Mouse (Mus musculus) neural tube, embryonic 10.5 days (tissue): Measurements from ENCODE around the gene Tprgl.
A peak's percentile ranks its signal among the peaks of the same experiment; 100 is the strongest.

Experiments used
- DNase-seq: peaks from one replicate; pipeline ENCODE4 v3.0.0-alpha.2; 2017; ENCODE audit warnings: low spot score; ENCODE audit errors: extremely low spot score

Gene Tprgl

DNA sequence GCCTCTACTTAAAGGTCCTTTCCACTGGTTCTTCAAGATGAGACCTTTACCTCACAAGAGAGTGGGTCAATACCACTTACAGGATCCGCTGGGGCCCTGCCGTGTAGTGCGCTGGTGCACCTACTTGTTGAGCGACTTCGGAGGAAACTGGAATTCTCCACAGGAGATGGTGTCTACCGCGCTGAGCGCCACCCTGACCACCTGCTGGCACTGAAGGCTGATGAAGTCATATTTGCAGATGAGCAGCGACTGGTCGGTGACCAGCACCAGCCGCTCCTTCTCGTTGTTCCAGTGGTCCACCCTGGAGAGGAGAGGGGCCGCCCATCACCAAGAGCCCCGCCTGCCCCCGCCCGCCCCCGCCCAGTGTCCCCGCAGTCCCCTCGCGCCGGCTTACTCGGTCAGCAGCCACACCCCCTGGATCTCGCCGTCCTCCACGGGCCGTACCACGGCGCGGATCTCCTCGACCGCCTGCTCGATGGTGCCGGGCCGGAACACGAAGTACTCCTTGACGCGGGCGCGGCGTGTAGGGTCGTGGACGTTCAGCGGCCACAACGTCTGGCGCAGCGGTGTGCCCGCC is 417 bp downstream of the Tprgl start:
- DNase-seq, result no peak

DNA sequence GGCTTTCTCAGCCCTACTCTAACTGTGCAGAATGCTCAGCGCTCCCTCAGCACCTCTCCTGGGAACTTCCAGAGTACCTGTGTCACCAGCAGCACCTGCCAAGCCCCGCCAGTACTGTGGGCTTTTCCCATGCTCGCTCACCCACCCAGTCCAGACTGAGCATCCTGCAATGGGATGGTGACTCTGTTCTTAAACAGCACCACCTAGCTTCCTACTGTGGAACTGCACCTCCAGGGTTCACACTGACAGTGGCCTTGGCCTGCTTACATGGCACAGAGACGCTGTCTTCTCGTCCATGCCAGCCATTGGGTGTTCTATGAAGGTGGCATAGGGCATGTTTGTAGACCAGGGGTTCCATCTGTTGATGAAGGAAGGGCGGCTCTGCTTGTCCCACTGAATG is 1.5 kb downstream of the Tprgl start:
- DNase-seq, result peak; percentile 90

DNA sequence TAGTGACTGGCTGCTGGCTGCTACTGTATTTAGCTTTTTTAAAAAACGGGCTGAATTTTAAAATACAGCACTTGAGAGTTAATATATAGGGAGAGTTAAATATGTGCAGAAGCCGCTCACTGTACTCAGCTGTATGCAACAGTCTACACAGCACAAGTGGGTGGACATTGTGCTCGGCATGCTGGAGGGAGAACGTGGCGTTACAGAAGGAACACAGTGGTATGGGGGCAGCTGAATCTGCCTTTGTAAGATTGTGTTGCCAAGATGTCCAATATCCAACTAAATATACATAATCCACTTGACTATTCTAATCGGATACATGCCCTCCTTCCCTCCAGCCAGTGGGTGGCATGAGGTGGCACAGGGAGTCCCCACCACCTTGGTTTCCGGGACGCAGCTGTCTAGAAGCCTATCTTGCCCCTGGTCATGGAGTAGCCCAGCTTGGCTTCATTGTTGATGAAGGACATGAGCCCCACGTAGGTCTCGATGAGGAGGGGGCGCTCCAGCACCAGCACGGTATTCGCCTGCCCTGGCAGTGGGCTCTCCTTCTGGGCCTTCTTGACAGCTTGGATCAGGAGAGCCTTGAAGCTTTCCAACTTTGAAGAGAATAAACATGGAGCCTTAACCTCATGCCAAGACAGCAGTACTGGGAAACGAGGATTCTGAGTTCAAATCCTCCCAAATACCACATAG is 2.4 kb downstream of the Tprgl start:
- no peak for DNase-seq

DNA sequence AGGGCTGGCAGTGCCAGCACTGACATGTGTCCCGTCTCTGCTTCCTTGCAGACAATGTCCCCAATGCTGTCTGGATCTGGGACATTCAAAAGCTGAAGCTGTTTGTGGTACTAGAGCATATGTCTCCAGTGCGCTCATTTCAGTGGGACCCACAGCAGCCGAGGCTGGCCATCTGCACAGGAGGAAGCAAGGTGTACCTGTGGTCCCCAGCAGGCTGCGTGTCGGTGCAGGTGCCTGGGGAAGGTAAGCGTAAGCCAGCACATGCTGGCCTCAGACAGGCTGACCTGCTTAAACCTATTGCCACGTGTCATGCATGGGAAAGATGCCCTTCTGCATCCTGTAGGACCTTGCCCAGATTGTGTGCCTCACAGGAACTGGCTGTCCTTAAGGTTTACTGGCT is 4.4 kb downstream of the Tprgl start:
- no peak for DNase-seq

DNA sequence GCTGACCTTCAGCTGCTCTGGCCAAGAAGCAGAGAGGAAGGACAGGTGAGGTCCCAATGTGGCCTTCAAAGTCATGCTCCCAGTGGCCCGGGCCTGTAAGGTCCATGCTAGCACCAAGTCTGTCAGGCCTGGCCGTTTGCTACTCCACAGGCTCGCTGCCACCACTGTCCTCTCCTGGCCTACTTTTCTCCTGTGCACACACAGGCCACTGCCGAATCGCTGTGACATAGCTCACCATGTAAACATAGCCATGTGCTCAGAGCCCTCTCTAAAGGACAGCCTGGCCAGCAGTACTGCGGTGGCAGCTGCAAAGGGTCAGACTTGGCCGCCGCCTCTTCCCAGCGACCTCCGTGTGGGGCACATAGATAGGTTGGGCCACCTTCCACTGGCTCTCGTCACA is 6.4 kb downstream of the Tprgl start:
- DNase-seq, result no peak

DNA sequence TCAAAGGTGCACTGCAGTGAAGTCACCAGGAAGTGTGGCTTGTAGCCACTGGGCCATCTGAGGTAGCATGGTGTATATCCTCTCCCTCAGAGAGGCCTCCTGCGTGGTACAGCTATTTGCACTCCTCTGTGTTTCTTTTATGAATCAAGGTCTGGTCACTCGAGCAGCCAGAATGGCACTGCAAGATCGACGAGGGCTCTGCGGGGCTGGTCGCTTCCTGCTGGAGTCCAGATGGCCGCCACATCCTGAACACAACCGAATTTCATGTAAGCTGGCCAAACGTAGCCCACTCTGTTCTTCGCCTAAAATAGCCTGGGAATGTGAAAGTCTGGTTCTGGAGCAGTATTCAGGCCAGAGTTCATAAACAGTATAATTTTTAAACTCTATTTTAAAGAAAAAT is 14.1 kb downstream of the Tprgl start:
- no peak for DNase-seq

DNA sequence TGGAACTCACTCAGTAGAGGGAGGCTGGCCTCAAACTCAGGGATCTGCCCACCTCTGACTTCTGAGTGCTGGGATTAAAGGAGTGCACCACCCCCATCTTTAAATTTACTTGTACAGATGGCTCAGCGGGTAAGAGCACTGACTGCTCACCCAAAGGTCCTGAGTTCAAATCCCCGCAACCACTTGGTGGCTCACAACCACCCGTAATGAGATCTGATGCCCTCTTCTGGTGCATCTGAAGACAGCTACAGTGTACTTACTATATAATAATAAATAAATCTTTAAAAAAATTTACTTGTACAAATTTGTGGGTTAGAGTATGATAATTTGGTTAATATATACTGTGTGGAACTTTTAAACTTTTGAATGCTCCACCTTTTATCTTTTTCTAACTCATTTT is 15.8 kb downstream of the Tprgl start:
- DNase-seq, result no peak

DNA sequence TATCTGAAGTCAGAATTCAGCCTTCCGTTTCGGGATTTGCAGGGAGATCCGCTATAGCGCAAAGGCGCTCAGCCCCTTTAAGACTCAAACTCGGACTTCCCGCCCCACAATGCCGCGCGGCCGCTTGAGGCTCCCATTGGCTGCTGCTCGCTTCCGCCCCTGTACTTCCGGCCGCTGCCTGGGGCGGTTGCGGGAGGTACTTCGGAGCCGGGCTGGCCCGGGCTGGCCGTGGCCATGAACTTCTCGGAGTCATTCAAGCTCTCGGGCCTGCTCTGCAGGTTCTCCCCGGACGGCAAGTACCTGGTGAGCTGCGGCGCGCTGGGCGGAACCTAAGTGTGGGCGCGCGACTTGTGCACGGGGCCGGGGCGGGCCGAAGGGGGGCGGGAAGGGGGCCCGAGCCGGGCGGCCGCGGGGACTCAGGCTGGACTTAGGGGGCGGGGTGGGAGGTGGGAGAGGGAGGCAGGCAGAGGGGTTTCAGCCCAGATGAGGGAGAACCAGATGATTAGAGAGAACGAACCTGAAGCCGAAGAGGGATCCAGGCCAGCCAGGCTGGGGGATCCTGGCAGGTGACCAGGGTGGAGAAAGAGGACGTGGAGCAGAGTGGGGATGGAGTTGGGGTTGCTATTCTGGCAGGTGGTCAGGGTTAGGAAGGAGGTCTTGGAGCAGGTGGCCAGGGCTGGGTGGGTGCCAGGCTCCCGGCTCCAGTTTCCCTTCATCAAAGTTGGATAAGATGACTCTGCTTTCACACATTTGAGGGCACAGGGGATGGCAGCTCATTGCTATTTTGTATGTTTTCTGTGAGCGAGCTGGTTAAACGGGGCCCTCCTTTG is 18.0 kb downstream of the Tprgl start, which contains the start of gene Wrap73:
Gene Wrap73, plus strand, starts transcription at position 162 of the 830 bp plus-strand sequence.
- DNase-seq, result peak; percentile 90

DNA sequence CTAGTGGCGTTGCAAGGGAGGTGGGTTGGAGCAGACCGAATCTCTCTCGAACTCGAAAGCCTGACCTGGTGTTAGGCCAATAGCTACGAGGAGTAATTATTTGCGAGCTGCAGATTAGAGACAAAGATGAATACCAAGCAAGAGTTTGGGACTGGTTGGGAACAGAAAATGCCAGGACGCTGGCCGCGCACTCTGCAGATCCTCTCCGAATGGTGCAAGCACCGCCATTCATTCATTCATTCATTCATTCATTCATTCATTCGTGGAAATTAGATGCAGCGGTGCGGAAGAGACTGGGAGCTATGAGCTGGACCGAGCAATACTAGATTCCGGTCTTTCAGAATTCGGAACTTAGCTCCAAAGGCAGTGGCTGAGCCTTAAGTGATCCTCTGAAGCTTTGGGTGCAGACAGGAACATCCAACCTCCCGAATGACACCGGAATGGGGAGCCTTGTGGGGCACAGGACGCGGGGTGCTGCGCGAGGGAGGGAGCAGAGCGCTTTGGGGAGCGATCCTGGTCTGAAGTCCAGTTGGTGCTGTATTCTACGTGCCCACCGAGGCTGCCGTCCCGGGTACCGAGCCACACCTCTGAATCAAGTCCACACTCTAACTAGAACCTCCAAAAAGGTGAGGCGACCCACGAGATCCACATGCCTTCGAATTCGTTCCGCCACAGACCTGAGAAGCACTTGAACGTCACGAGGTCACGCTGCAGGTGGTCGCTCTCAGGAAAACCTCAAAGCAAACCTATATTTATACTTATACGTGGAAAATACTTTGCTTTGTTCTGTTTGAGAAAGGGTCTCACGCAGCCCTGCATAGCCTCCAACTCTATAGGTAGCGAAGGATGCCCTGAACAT is 19.2 kb downstream of the Tprgl start:
- peak; percentile 49 for DNase-seq

DNA sequence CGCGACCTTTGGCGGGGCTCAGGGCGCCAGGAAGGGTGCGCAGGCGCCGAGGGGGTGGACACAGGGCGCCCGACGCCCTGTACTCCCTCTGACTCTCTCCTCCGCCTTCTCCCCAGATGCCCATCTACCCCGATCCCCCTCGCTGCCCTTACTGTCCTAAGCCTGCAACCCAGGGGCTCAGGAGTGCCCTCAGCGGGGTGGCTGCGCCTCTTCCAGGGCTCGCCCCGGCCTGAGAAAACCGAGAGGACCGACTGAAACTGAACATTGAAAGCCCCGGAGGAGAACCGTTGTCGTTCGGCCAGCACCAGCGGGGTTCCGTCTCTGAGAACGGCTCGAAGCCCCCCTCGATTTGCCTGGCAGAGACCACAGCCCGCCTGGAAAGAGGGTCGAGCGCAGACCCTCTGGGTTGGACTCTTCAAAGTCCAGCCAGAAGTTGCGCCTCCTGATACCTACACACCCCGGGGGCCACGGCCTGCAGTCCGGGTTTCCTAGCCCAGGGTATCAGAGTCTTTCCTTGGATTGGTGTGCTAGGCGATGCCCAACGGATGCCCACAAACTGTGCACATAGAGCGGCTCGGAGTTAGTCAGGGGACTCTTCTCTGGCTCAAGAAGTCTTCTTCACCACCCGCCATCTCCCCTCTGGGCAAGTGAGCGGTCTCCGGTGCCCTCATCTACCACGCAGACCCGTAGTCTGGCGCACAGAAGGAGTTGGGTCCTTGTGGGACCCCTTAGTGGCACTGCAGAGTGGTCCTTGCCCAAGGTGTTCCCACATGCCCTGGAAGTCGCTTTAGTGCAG is 20.1 kb downstream of the Tprgl start:
- DNase-seq, result peak; percentile 67

DNA sequence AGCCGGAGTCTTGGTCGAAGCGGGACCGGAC is 20.5 kb downstream of the Tprgl start, which contains the start of gene Trp73:
Gene Trp73, minus strand, starts transcription at position 27 of the 31 bp plus-strand sequence.
- DNase-seq, result no peak

DNA sequence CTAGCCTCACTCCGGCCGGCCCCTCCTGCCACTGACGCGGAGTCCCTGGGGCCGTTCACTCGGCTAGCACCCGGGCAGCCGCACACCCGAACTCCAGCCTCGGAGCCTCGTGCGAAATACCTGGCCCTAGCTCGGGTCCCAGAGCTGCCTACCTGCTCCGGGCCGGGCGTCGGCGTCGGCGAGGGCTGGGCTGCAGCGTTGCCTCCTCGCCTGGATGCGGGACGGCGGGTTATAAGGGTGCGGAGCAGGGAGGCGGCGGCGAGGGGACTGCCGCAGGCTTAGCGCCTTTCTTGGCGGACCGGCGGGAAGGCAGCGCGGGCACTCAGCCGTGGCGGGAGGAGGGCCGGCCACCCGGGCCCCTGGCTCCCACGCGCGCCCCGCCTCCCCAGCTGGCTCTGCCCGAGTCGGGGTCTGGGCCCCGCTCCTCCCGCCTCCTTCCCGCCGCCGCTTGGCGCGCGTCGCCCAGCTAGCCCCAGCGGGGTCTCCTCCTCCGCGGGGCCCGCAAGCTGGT is 20.7 kb downstream of the Tprgl start:
- DNase-seq, result no peak

DNA sequence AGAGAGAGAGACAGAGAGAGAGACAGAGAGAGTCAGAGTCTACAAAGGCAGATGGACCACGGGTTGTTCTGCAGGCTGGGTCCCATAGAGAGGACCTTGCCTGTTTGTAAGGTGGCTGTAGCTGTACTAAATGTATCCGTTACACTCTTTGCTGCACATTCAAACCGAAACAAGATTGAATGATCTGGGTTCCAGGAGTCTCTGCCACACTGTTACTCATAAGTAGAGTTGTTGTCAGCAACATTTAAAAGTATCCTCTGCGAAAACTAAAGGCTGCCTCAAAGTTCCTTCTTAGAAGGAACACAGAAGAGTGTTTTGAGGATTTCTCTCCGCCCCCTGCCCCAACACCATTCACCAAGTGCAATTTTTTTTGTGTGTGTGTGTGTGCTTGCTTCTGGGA is 23.3 kb downstream of the Tprgl start:
- DNase-seq, result no peak

DNA sequence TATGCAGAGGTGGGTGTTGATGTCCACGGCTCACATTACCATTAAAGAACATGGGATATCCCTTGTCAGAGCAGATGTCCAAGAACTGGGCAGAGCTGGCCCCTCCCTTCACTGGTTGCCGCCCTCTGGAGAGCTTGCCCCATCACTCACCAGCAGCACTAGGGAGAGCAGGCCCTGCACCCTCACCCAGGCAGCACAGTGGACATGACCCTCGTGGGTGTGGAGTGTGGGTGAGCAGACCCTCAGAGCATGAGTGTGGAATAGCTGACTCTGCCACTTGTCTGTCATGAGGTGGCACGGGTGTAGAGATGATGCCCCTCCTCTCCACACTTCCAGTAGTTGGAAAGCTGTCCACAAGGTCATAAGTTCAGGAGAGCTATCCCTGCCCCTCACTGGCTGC is 25.7 kb downstream of the Tprgl start:
- DNase-seq, result no peak

DNA sequence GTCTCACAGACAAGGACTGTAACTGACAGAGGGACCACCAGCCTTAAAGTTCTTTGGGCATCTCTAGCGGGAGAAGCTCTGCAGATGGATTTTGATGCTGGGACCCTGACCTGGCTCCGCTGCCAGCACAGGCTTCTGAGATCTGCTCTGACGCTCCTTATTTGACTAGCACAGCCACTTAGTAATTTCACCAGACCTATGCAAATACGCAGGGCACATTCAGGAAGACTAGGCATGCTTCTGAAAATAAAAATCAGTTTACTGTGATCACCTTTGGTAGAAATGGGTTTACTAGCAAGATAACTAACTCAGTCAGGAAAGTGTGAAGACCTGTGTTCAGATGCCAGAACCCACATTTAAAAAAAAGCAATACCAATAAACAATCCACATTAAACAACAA is 28.6 kb downstream of the Tprgl start:
- no peak for DNase-seq

DNA sequence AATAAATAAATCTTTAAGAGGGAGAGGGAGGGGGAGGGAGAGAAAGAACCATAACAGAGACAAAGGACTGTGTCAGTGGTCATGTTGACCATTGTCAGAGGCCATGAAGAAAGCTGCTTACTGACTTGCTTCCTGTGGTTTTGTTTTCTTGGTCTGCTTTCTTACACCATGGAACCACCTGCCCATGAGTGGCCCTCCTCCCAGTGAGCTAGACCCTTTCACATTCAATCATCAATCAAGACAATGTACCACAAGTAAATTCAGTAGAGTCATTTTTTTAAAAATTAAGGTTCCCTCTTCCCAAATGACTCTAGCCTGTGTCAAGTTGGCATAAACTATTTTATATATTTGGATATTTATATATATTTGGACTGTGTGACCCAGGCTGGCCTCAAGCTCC is 30.5 kb downstream of the Tprgl start:
- no peak for DNase-seq

DNA sequence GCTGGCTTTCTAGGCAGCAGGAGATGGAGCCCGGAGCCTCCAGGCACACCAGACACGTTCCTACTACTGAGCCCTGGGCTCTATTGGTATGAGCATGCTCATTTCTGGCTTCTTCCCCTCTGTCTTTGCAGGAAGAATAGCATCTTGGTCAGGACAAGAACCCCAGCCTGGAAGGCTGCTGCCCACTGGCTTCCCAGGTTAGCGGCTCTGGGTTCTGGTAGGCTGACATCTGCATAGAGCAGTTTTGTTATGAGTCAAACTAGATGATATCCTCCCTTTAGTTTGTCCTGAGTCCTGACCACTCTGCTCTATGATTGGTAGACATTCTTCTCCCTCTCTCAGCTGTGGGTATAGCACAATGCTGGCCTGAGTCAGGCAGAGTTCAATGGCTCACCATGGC is 33.2 kb downstream of the Tprgl start:
- DNase-seq, result no peak

DNA sequence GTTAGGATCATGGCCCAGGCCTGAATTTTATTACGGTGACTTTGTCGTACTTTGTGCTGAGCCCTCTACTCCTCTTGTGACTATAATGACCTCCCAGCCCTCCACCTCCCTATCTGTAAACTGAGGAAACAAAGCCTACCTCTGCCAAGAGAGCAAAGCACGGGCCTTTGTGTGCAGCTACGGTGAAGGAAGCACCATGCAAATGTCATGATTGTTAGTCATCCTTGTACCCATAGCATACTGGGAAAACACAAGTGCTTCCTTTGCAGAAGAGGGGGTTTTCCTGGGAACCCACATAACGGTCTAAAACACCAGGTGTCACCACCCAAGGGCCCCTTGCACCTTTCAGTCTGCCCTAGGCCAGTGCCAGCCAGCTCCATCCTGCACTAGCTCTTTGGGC is 35.3 kb downstream of the Tprgl start:
- no peak for DNase-seq

DNA sequence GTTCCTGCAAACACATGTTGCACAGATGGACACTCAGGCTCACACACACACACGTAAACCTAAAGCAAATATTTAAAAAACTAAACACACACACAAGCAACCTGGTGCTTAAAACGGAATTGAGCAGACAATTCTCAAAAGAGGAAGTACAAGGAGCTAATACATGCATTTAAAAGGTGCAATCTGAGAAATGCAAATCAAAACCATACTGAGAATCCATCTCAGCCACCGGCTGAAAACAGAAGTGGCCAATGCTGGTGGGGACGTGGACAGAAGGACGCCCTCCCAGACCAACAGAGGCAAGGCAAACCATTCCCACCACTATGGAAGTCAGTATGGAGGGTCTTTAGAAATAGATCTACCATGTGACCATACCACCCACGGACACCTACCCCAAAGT is 36.9 kb downstream of the Tprgl start:
- DNase-seq, result no peak

DNA sequence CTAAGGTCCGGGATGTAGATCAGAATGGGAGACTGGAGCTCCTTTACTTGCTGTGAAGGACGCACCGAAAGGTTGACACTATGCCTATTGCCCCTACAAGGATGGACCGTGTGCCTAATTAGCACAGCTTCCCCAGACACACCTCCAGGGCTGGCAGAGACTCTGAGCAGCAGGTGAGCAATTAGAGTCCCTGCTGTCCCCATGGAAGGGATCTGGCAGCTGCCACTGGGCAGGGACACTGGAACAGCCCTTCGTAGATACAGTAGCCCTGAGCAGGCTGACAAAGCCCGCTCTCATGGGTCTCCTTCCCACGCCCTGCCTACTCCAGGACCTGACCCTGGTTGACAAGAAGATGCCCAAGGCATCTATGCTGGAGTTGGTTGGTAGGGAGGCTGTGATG is 38.1 kb downstream of the Tprgl start:
- DNase-seq, result no peak

DNA sequence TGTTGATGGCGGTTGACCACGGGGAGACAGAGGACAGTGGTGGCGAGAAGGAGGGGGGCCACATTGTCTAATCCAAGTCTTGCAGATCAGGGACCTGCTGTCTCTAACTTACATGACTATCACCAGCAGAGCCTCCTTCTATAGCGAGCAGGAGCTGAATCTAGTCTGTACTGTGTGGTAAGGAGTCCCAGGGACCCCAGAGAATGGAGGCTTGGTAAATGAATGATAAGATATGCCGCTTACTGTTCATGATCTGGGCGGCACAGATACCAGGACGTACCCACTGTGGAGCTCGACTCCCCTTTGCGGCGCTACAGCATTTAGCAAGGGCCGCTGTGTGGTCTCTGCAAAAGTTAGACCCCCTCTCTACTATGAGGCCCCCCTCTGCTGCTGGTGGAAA is 38.7 kb downstream of the Tprgl start:
- DNase-seq, result no peak
